In genomic region chr13:108453064-108453919, GRCm38 (mm10) we compare ENCODE assay signal across 10 mouse cellular contexts. TPM values are rescaled to one million over a fixed set of nuclear protein-coding genes. Genes with fewer than 3 reads are reported as not detected.
DNase-seq lines count a peak whose midpoint lies in the region; ATAC-seq lines count a peak whose summit lies in the region.
"Had no signal": no experiment of that assay in that cellular context is flagged by ENCODE, and none has a peak within 500 bp of the region (broad histone marks: within the 10 kb centered on the region; RNA-seq: fewer than 3 reads in every experiment).

No protein-coding gene starts in this region.

- no peaks in the 10 kb centered on the region for H3K9me3 ChIP-seq in kidney, embryonic 15.5 days (replicated peaks)
- no peaks in the 10 kb centered on the region for H3K9me3 ChIP-seq in intestine, embryonic 14.5 days (ENCODE audit: control insufficient read depth, low read length)
- no peaks in the 10 kb centered on the region for H3K9me3 ChIP-seq in stomach, embryonic 14.5 days (ENCODE audit: control insufficient read depth, low read depth, low read length)
- no peaks in the 10 kb centered on the region for H3K9me3 ChIP-seq in forebrain, embryonic 14.5 days (replicated peaks; ENCODE audit: control insufficient read depth, low read length)
- H3K9me3 ChIP-seq: embryonic facial prominence, embryonic 13.5 days had no signal

- 77% methylated on average over 6 of the region's 6 CpGs for WGBS in kidney, embryonic 15.5 days
- 68% methylated on average over 6 of the region's 6 CpGs for WGBS in intestine, embryonic 14.5 days
- 69% methylated on average over 6 of the region's 6 CpGs for WGBS in stomach, embryonic 14.5 days
- WGBS in forebrain, embryonic 14.5 days = 76% methylated on average over 6 of the region's 6 CpGs

- no peak for ATAC-seq in kidney, embryonic 15.5 days (replicated peaks; ENCODE audit: low FRiP score)
- peak; percentile 62 for ATAC-seq in common myeloid progenitor, adult 5-6 weeks (replicated peaks; ENCODE audit: low read depth, poor library complexity, severe bottlenecking)
- ATAC-seq in intestine, embryonic 14.5 days (replicated peaks; ENCODE audit: low FRiP score, low TSS enrichment, low read depth) = peak; percentile 80
- ATAC-seq in stomach, embryonic 14.5 days (ENCODE audit: insufficient number of reproducible peaks, insufficient read depth, low FRiP score, low read depth) = peak; percentile 77
- ATAC-seq in forebrain, embryonic 14.5 days = no peak

- no peaks in the 10 kb centered on the region for H3K36me3 ChIP-seq in kidney, embryonic 15.5 days
- no peaks in the 10 kb centered on the region for H3K36me3 ChIP-seq in intestine, embryonic 14.5 days (ENCODE audit: control insufficient read depth, insufficient read depth, low read length)
- no peaks in the 10 kb centered on the region for H3K36me3 ChIP-seq in stomach, embryonic 14.5 days (ENCODE audit: control insufficient read depth, insufficient read depth, low read length)
- H3K36me3 ChIP-seq in forebrain, embryonic 14.5 days (ENCODE audit: control insufficient read depth, insufficient read depth, low read length) = no peaks in the 10 kb centered on the region
- H3K36me3 ChIP-seq: embryonic facial prominence, embryonic 13.5 days had no signal

- H3K9ac ChIP-seq in kidney, embryonic 15.5 days = no peak overlapping the region
- H3K9ac ChIP-seq in intestine, embryonic 14.5 days (ENCODE audit: low read length) = no peak overlapping the region
- no peak overlapping the region for H3K9ac ChIP-seq in stomach, embryonic 14.5 days (replicated peaks; ENCODE audit: low read depth, low read length)
- H3K9ac ChIP-seq in forebrain, embryonic 14.5 days (ENCODE audit: low read length) = no peak overlapping the region
- H3K9ac ChIP-seq: embryonic facial prominence, embryonic 13.5 days; lung, embryonic 14.5 days had no signal

- no peak overlapping the region for H3K27ac ChIP-seq in kidney, embryonic 15.5 days
- no peak overlapping the region; the same call in 1 of the 2 replicates for H3K27ac ChIP-seq in intestine, embryonic 14.5 days (ENCODE audit: low read depth)
- H3K27ac ChIP-seq in stomach, embryonic 14.5 days (ENCODE audit: low read length) = no peak overlapping the region
- H3K27ac ChIP-seq in forebrain, embryonic 14.5 days (ENCODE audit: low read depth, low read length) = no peak overlapping the region
- H3K27ac ChIP-seq: embryonic facial prominence, embryonic 13.5 days had no signal

- H3K27me3 ChIP-seq in kidney, embryonic 15.5 days = no peaks in the 10 kb centered on the region
- no peaks in the 10 kb centered on the region for H3K27me3 ChIP-seq in intestine, embryonic 14.5 days (replicated peaks; ENCODE audit: control insufficient read depth, insufficient read depth, low read length)
- no peaks in the 10 kb centered on the region for H3K27me3 ChIP-seq in stomach, embryonic 14.5 days (ENCODE audit: control insufficient read depth, insufficient read depth, low read length)
- H3K27me3 ChIP-seq in forebrain, embryonic 14.5 days (replicated peaks; ENCODE audit: control insufficient read depth, insufficient read depth, low read length) = no peaks in the 10 kb centered on the region
- H3K27me3 ChIP-seq: embryonic facial prominence, embryonic 13.5 days had no signal

- H3K4me2 ChIP-seq in kidney, embryonic 15.5 days = no peak overlapping the region
- no peak overlapping the region for H3K4me2 ChIP-seq in intestine, embryonic 14.5 days (ENCODE audit: low read length)
- H3K4me2 ChIP-seq in stomach, embryonic 14.5 days (replicated peaks; ENCODE audit: low read depth, low read length) = no peak overlapping the region
- H3K4me2 ChIP-seq in forebrain, embryonic 14.5 days (ENCODE audit: low read length) = no peak overlapping the region
- H3K4me2 ChIP-seq: embryonic facial prominence, embryonic 13.5 days; lung, embryonic 14.5 days had no signal

- H3K4me1 ChIP-seq in kidney, embryonic 15.5 days = peaks cover 8% of the 10 kb centered on the region
- peaks cover 8% of the 10 kb centered on the region; the same call in 1 of the 2 replicates for H3K4me1 ChIP-seq in intestine, embryonic 14.5 days (replicated peaks; ENCODE audit: control insufficient read depth, insufficient read depth, low read length)
- H3K4me1 ChIP-seq in stomach, embryonic 14.5 days (ENCODE audit: control insufficient read depth, insufficient read depth, low read length) = peaks cover 4% of the 10 kb centered on the region; the same call in 1 of the 2 replicates
- H3K4me1 ChIP-seq in forebrain, embryonic 14.5 days (ENCODE audit: control insufficient read depth, insufficient read depth, low read length) = no peaks in the 10 kb centered on the region

- no peak overlapping the region for H3K4me3 ChIP-seq in kidney, embryonic 15.5 days (replicated peaks)
- H3K4me3 ChIP-seq in intestine, embryonic 14.5 days (ENCODE audit: low read depth, low read length) = no peak overlapping the region
- no peak overlapping the region for H3K4me3 ChIP-seq in stomach, embryonic 14.5 days (ENCODE audit: low read depth, low read length)
- no peak overlapping the region for H3K4me3 ChIP-seq in forebrain, embryonic 14.5 days (ENCODE audit: low read depth, low read length)
- H3K4me3 ChIP-seq: embryonic facial prominence, embryonic 13.5 days had no signal

- DNase-seq in kidney, adult 8-10 months = peak; percentile 52 to 60
- no peak for DNase-seq in intestine, embryonic 14.5 days (ENCODE audit: low spot score)
- DNase-seq in forebrain, embryonic 14.5 days (ENCODE audit: low spot score) = no peak
- no peak for DNase-seq in cerebellum, adult 11-12 months
- DNase-seq in spleen, postnatal 4 days (ENCODE audit: low spot score in 2 of 2) = no peak
- DNase-seq: lung, embryonic 14.5 days had no signal

RNA-seq across cellular contexts. Expression of gene Pde4d, which starts 3.5 kb away (rescaled TPM):
- 13.9 and 16.7 TPM in 2 replicates for polyA plus RNA-seq in kidney, embryonic 15.5 days (2015; fragmentation: Nextera tagmentation; extraction: Ambion mirVana)
- 31.6 and 35.8 TPM in 2 replicates for total RNA-seq in common myeloid progenitor, adult 5-6 weeks (2017)
- 18.6 and 20.6 TPM in 2 replicates for polyA plus RNA-seq in intestine, embryonic 14.5 days (2014; fragmentation: Nextera tagmentation; extraction: Ambion mirVana)
- 28.3 and 29.3 TPM in 2 replicates for polyA plus RNA-seq in stomach, embryonic 14.5 days (2014; fragmentation: Nextera tagmentation; extraction: Ambion mirVana)
- 13.7 and 17.2 TPM in 2 replicates for polyA plus RNA-seq in forebrain, embryonic 14.5 days (2014; fragmentation: Nextera tagmentation; extraction: Ambion mirVana)

Comparison
In these comparisons a context has a peak if more than half of its experiments do, and no peak if none do; other contexts are left out.
1. DNase-seq: peak in kidney, adult 8-10 months (2 of 2); none in intestine, embryonic 14.5 days (single experiment), forebrain, embryonic 14.5 days (single experiment), cerebellum, adult 11-12 months (single experiment) and spleen, postnatal 4 days (0 of 2).
2. ATAC-seq: peak in common myeloid progenitor, adult 5-6 weeks (single experiment), intestine, embryonic 14.5 days (single experiment) and stomach, embryonic 14.5 days (single experiment); none in kidney, embryonic 15.5 days (single experiment) and forebrain, embryonic 14.5 days (single experiment).